In genomic region chr2:152470973-152471372, GRCm38 (mm10) we compare ENCODE assay signal across 9 mouse cellular contexts. TPM values are rescaled to one million over a fixed set of nuclear protein-coding genes. Genes with fewer than 3 reads are reported as not detected.
DNase-seq lines count a peak whose midpoint lies in the region; ATAC-seq and TF ChIP-seq lines count a peak whose summit lies in the region.
"Had no signal": no experiment of that assay in that cellular context is flagged by ENCODE, and none has a peak within 500 bp of the region (broad histone marks: within the 10 kb centered on the region; RNA-seq: fewer than 3 reads in every experiment).

No protein-coding gene starts in this region.

- no peaks in the 10 kb centered on the region for H3K27me3 ChIP-seq in intestine, embryonic 14.5 days (replicated peaks; ENCODE audit: control insufficient read depth, insufficient read depth, low read length)
- no peaks in the 10 kb centered on the region for H3K27me3 ChIP-seq in intestine, embryonic 16.5 days (replicated peaks; ENCODE audit: control insufficient read depth, insufficient read depth, low read length)
- H3K27me3 ChIP-seq in CH12.LX (replicated peaks), result peaks cover 9% of the 10 kb centered on the region
- H3K27me3 ChIP-seq: lung, embryonic 15.5 days had no signal

- 36% methylated on average over 7 of the region's 7 CpGs for WGBS in intestine, embryonic 14.5 days
- WGBS in intestine, embryonic 16.5 days, result 34% methylated on average over 7 of the region's 7 CpGs

- no peak for TF ChIP-seq EP300 in CH12.LX (IDR thresholded peaks at IDR 0.05; ENCODE audit: low read length)

- ATAC-seq in intestine, embryonic 14.5 days (replicated peaks; ENCODE audit: low FRiP score, low TSS enrichment, low read depth), result no peak
- ATAC-seq in intestine, embryonic 16.5 days, result no peak
- no peak for ATAC-seq in monocyte, adult 5-6 weeks (replicated peaks; ENCODE audit: insufficient number of reproducible peaks, low FRiP score, low TSS enrichment, poor library complexity, severe bottlenecking)

- H3K27ac ChIP-seq in intestine, embryonic 14.5 days (ENCODE audit: low read depth), result no peak overlapping the region
- H3K27ac ChIP-seq in intestine, embryonic 16.5 days (ENCODE audit: low read length), result no peak overlapping the region
- no peak overlapping the region for H3K27ac ChIP-seq in CH12.LX (ENCODE audit: insufficient read depth, low read depth)
- H3K27ac ChIP-seq: lung, embryonic 15.5 days had no signal

- H3K79me2 ChIP-seq in CH12.LX (replicated peaks; ENCODE audit: control insufficient read depth, extremely low read depth, insufficient read depth, poor library complexity, severe bottlenecking), result no peaks in the 10 kb centered on the region

- dilution Hi-C loops in CH12.LX (cut with MboI; ENCODE audit: extremely low pct_ligation_motif_present, extremely low pct_unique_long_range_greater_than_20kb, low sequenced_read_pairs), result no loop called here

- peak; percentile 67 to 87 for TF ChIP-seq CTCF in CH12.LX (conservative IDR thresholded peaks at IDR 0.05 in 1 of 2, IDR thresholded peaks at IDR 0.05 in 1 of 2; ENCODE audit: low read depth in 2 of 2, low read length in 2 of 2)

- H3K36me3 ChIP-seq in intestine, embryonic 14.5 days (ENCODE audit: control insufficient read depth, insufficient read depth, low read length), result no peaks in the 10 kb centered on the region
- H3K36me3 ChIP-seq in intestine, embryonic 16.5 days (ENCODE audit: control insufficient read depth, insufficient read depth, low read length), result no peaks in the 10 kb centered on the region
- H3K36me3 ChIP-seq in CH12.LX (replicated peaks in 1 of 2; ENCODE audit: control insufficient read depth in 1 of 2, insufficient read depth in 1 of 2, low read length in 1 of 2), result no peaks in the 10 kb centered on the region
- H3K36me3 ChIP-seq: lung, embryonic 15.5 days had no signal

- peak; percentile 57 for DNase-seq in intestine, embryonic 14.5 days (ENCODE audit: low spot score)
- DNase-seq in CH12.LX (ENCODE audit: extremely low read depth) (peak; percentile 73), R1 (ENCODE audit: low read depth, low spot score) (peak; percentile 69)
- peak; percentile 58 for DNase-seq in embryo, embryonic 11 days
- DNase-seq in layer of hippocampus, postnatal 10 days (ENCODE audit: low spot score in 2 of 2), result peak; percentile 63 to 74
- DNase-seq in retina, embryonic 14.5 days (ENCODE audit: low spot score), result peak; percentile 77

- no peak overlapping the region for H3K4me3 ChIP-seq in intestine, embryonic 14.5 days (ENCODE audit: low read depth, low read length)
- no peak overlapping the region for H3K4me3 ChIP-seq in intestine, embryonic 16.5 days (ENCODE audit: low read length)
- peak overlapping the region in 2 of 3 experiments; percentile 26 to 29 for H3K4me3 ChIP-seq in CH12.LX (replicated peaks in 1 of 3; ENCODE audit: low read depth in 2 of 3, low read length in 2 of 3, poor library complexity in 1 of 3)
- H3K4me3 ChIP-seq: lung, embryonic 15.5 days had no signal

- in situ Hi-C loops in CH12.LX (cut with MboI; ENCODE audit: low pct_ligation_motif_present, low pct_unique_long_range_greater_than_20kb, low sequenced_read_pairs), result loop anchor here (25.0 kb wide), 1 partner anchor 116 kb away; the partner anchor contains the start of genes Defb19 and Defb45

- H3K9me3 ChIP-seq in intestine, embryonic 14.5 days (ENCODE audit: control insufficient read depth, low read length), result no peaks in the 10 kb centered on the region
- H3K9me3 ChIP-seq in intestine, embryonic 16.5 days (ENCODE audit: control insufficient read depth, low read length), result no peaks in the 10 kb centered on the region
- no peaks in the 10 kb centered on the region for H3K9me3 ChIP-seq in CH12.LX (replicated peaks; ENCODE audit: low read length)
- H3K9me3 ChIP-seq: lung, embryonic 15.5 days had no signal

- no peak for TF ChIP-seq POLR2A in CH12.LX (IDR thresholded peaks at IDR 0.05; ENCODE audit: low read depth, low read length)

- H3K4me1 ChIP-seq in intestine, embryonic 14.5 days (replicated peaks; ENCODE audit: control insufficient read depth, insufficient read depth, low read length), result no peaks in the 10 kb centered on the region
- no peaks in the 10 kb centered on the region for H3K4me1 ChIP-seq in intestine, embryonic 16.5 days (ENCODE audit: control insufficient read depth, insufficient read depth, low read length)
- peaks cover 6 to 7% of the 10 kb centered on the region in 2 experiments for H3K4me1 ChIP-seq in CH12.LX (ENCODE audit: control insufficient read depth in 1 of 2, insufficient read depth in 2 of 2)
- H3K4me1 ChIP-seq: lung, embryonic 15.5 days had no signal

- TF ChIP-seq RAD21 in CH12.LX (IDR thresholded peaks at IDR 0.05; ENCODE audit: low read depth, low read length), result peak; percentile 70

- H3K4me2 ChIP-seq in intestine, embryonic 14.5 days (ENCODE audit: low read length), result no peak overlapping the region
- no peak overlapping the region for H3K4me2 ChIP-seq in intestine, embryonic 16.5 days (ENCODE audit: low read depth, low read length)
- H3K4me2 ChIP-seq in CH12.LX (ENCODE audit: insufficient read depth, low read depth, poor library complexity, severe bottlenecking), result peak overlapping the region; percentile 94; the same call in 1 of the 2 replicates
- H3K4me2 ChIP-seq: lung, embryonic 15.5 days had no signal

- H3K9ac ChIP-seq in intestine, embryonic 14.5 days (ENCODE audit: low read length), result no peak overlapping the region
- H3K9ac ChIP-seq in intestine, embryonic 16.5 days (ENCODE audit: low read depth, low read length), result no peak overlapping the region
- peak overlapping the region; percentile 48; the same call in 1 of the 2 replicates for H3K9ac ChIP-seq in CH12.LX (ENCODE audit: insufficient read depth, low read depth)
- H3K9ac ChIP-seq: lung, embryonic 15.5 days had no signal

TF ChIP-seq in CH12.LX, 34 proteins besides CTCF, POLR2A, EP300 and RAD21:
- TF ChIP-seq ZMIZ1 (IDR thresholded peaks at IDR 0.05; ENCODE audit: low read depth, low read length) (no peak), SMC3 (IDR thresholded peaks at IDR 0.05; ENCODE audit: low read depth, low read length) (peak; percentile 56)

RNA-seq across cellular contexts. Expression of gene Defb20, which starts 5.9 kb away (rescaled TPM):
- polyA plus RNA-seq in intestine, embryonic 14.5 days (2014; fragmentation: Nextera tagmentation; extraction: Ambion mirVana), result not detected in 2 replicates
- not detected in 2 replicates for polyA plus RNA-seq in intestine, embryonic 16.5 days (2015; fragmentation: Nextera tagmentation; extraction: Ambion mirVana)
- not detected in 2 replicates for total RNA-seq in CH12.LX (2012; rRNA removed)
- not detected in 2 replicates for total RNA-seq in CH12.LX (2014; rRNA removed)
- not detected in 2 replicates for polyA plus RNA-seq in CH12.LX (2012; ENCODE audit: insufficient read length, low read depth)
- not detected for total RNA-seq in layer of hippocampus, postnatal 10 days (2021)
- total RNA-seq in monocyte, adult 5-6 weeks (2017), result not detected in 3 replicates
- polyA plus RNA-seq: lung, embryonic 15.5 days had no signal

RNA-seq across cellular contexts. Expression of gene Defb23, which starts 6.6 kb away (rescaled TPM):
- polyA plus RNA-seq in intestine, embryonic 14.5 days (2014; fragmentation: Nextera tagmentation; extraction: Ambion mirVana), result not detected in 2 replicates
- polyA plus RNA-seq in intestine, embryonic 16.5 days (2015; fragmentation: Nextera tagmentation; extraction: Ambion mirVana), result not detected in 2 replicates
- total RNA-seq in CH12.LX (2012; rRNA removed) (not detected in 2 replicates), CH12.LX (2014; rRNA removed) (not detected in 2 replicates)
- not detected in 2 replicates for polyA plus RNA-seq in CH12.LX (2012; ENCODE audit: insufficient read length, low read depth)
- total RNA-seq in layer of hippocampus, postnatal 10 days (2021), result not detected
- not detected in 3 replicates for total RNA-seq in monocyte, adult 5-6 weeks (2017)
- polyA plus RNA-seq: lung, embryonic 15.5 days had no signal

RNA-seq across cellular contexts. Expression of gene Defb22, which starts 19.0 kb away (rescaled TPM):
- polyA plus RNA-seq in intestine, embryonic 14.5 days (2014; fragmentation: Nextera tagmentation; extraction: Ambion mirVana), result not detected in 2 replicates
- not detected in 2 replicates for polyA plus RNA-seq in intestine, embryonic 16.5 days (2015; fragmentation: Nextera tagmentation; extraction: Ambion mirVana)
- total RNA-seq in CH12.LX (2012; rRNA removed) (not detected in 2 replicates), CH12.LX (2014; rRNA removed) (not detected in 2 replicates)
- not detected in 2 replicates for polyA plus RNA-seq in CH12.LX (2012; ENCODE audit: insufficient read length, low read depth)
- total RNA-seq in layer of hippocampus, postnatal 10 days (2021), result not detected
- not detected in 3 replicates for total RNA-seq in monocyte, adult 5-6 weeks (2017)
- polyA plus RNA-seq: lung, embryonic 15.5 days had no signal

RNA-seq across cellular contexts. Expression of gene Defb26, which starts 40.5 kb away (rescaled TPM):
- polyA plus RNA-seq in intestine, embryonic 14.5 days (2014; fragmentation: Nextera tagmentation; extraction: Ambion mirVana), result not detected in 2 replicates
- not detected in 2 replicates for polyA plus RNA-seq in intestine, embryonic 16.5 days (2015; fragmentation: Nextera tagmentation; extraction: Ambion mirVana)
- total RNA-seq in CH12.LX (2012; rRNA removed) (not detected in 2 replicates), CH12.LX (2014; rRNA removed) (not detected in 2 replicates)
- not detected in 2 replicates for polyA plus RNA-seq in CH12.LX (2012; ENCODE audit: insufficient read length, low read depth)
- total RNA-seq in layer of hippocampus, postnatal 10 days (2021), result not detected
- total RNA-seq in monocyte, adult 5-6 weeks (2017), result not detected in 3 replicates
- polyA plus RNA-seq: lung, embryonic 15.5 days had no signal

RNA-seq across cellular contexts. Expression of gene Defb28, which starts 47.1 kb away (rescaled TPM):
- not detected in 2 replicates for polyA plus RNA-seq in intestine, embryonic 14.5 days (2014; fragmentation: Nextera tagmentation; extraction: Ambion mirVana)
- polyA plus RNA-seq in intestine, embryonic 16.5 days (2015; fragmentation: Nextera tagmentation; extraction: Ambion mirVana), result not detected in 2 replicates
- not detected in 2 replicates for total RNA-seq in CH12.LX (2012; rRNA removed)
- not detected in 2 replicates for total RNA-seq in CH12.LX (2014; rRNA removed)
- polyA plus RNA-seq in CH12.LX (2012; ENCODE audit: insufficient read length, low read depth), result not detected in 2 replicates
- not detected for total RNA-seq in layer of hippocampus, postnatal 10 days (2021)
- total RNA-seq in monocyte, adult 5-6 weeks (2017), result not detected in 3 replicates
- polyA plus RNA-seq: lung, embryonic 15.5 days had no signal

Comparison
In these comparisons a context has a peak if more than half of its experiments do, and no peak if none do; other contexts are left out.
1. H3K4me3 ChIP-seq: peak in CH12.LX (2 of 3); none in intestine, embryonic 14.5 days (single experiment) and intestine, embryonic 16.5 days (single experiment).
2. Peak in every context shown above with its lines, with median percentiles within 50 percentile points of each other: DNase-seq.